Mouse (Mus musculus): ENCODE results near the gene Abi2. TPM values are rescaled to one million over a fixed set of nuclear protein-coding genes. Genes with fewer than 3 reads are reported as not detected.

The Abi2 gene
- polyA plus RNA-seq (2012; fragmentation: generic; extraction: Trizol), result 4.8 TPM
- long read RNA-seq, experiment 1, full-length matches to known transcripts, result 2 of 6 reads
- long read RNA-seq, experiment 1, partial matches to known transcripts, result 0 of 6 reads
- long read RNA-seq, experiment 1, other reads (novel, unspliced or antisense), result 4 of 6 reads
- long read RNA-seq, experiment 2, full-length matches to known transcripts, result 71 of 86 reads
- long read RNA-seq, experiment 2, partial matches to known transcripts, result 7 of 86 reads
- long read RNA-seq, experiment 2, other reads (novel, unspliced or antisense), result 8 of 86 reads

DNA sequence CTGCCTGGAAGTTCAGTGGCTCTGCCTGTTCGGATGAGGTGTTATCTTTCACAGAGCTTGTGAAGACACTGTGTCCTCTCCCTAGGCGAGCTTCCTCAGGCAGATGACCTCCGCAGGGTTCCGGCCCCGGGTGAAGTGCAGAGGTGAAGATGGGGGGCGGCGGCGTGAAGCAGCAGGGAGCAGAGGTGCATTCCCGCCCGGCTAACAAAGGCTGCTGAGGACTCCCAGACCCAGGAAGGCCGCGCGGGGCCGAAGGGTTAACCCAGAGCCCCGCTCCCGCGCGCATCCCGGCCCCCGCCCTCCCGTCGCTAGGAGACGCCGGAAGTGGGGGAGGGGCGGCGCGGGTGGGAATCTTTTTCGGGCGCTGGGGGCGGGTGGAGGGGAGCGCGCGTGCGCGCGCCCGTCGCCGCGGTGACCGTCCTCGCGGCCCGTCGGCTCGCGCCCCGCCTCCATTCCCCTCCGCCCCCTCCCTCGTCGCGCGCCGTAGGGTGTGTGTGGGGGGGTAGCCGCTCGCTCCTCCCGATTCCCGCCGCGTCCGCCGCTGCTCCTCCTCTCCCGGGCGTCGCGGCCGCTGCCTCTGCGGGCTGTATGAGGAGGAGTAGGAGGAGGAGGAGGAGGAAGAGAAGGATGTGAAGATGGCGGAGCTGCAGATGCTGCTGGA lies at the start of gene Abi2:
Abi2 (plus strand) TSS at position 452 of the 661 bp plus-strand sequence.
- H3K4me3 ChIP-seq (ENCODE audit: insufficient read depth, poor library complexity, severe bottlenecking), result peak within 1 kb of the TSS; percentile 75
- no peak for TF ChIP-seq MAX (IDR thresholded peaks at IDR 0.05)
- TF ChIP-seq FOSL1 (IDR thresholded peaks at IDR 0.05; ENCODE audit: insufficient read depth, low read length, poor library complexity, severe bottlenecking), result no peak
- no peak for TF ChIP-seq MYOG (IDR thresholded peaks at IDR 0.05; ENCODE audit: control insufficient read depth, extremely low read depth, insufficient read length)
- TF ChIP-seq CEBPB (IDR thresholded peaks at IDR 0.05; ENCODE audit: low read depth), result no peak
- no peak for TF ChIP-seq USF1 (IDR thresholded peaks at IDR 0.05; ENCODE audit: low read depth)
- TF ChIP-seq MYOD1 (IDR thresholded peaks at IDR 0.05; ENCODE audit: control insufficient read depth, insufficient read length, low read depth), result no peak
- TF ChIP-seq CTCF (IDR thresholded peaks at IDR 0.05; ENCODE audit: control insufficient read depth, insufficient read depth, insufficient read length), result no peak
- peak within 1 kb of the TSS; percentile 72 for H3ac ChIP-seq (ENCODE audit: control insufficient read depth, insufficient read length, low read depth)
- H3K79me2 ChIP-seq (ENCODE audit: control insufficient read depth, insufficient read depth), result peaks cover 41% of the 10 kb centered on the region
- H3K36me3 ChIP-seq (ENCODE audit: control insufficient read depth, insufficient read depth), result no peaks in the 10 kb centered on the region
- H3K79me3 ChIP-seq (ENCODE audit: low read depth), result peaks cover 22% of the 10 kb centered on the region
- H3K27me3 ChIP-seq (ENCODE audit: control insufficient read depth, insufficient read depth, insufficient read length), result no peaks in the 10 kb centered on the region

DNA sequence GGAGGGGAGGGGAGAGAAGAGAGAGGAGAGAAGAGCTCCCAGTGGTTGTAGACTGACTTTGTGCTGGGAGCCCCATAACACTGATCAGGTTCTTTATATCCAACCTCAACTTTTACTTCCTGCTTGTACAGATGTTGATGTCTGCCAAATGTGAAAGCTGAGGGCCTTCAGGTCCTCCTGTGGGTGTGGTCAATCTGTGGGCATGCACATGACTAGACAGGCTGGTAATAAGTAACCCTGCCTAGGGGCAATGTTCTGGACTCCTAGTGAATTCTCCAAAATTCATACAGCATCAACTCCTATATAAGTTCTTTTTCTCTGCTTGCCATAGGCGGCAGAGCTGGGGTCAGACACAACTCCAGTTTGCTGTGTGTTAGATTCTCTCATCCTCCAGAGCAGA lies 47.8 kb upstream of the Abi2 start:
- Histone ChIP-seq H3K79me2 (ENCODE audit: control insufficient read depth, insufficient read depth) (no peaks in the 10 kb centered on the region), H3K79me3 (ENCODE audit: low read depth) (no peaks in the 10 kb centered on the region), H3ac (ENCODE audit: control insufficient read depth, insufficient read length, low read depth) (no peak overlapping the region), H3K27me3 (ENCODE audit: control insufficient read depth, insufficient read depth, insufficient read length) (no peaks in the 10 kb centered on the region), H3K36me3 (ENCODE audit: control insufficient read depth, insufficient read depth) (peaks cover 33% of the 10 kb centered on the region), H3K4me3 (ENCODE audit: insufficient read depth, poor library complexity, severe bottlenecking) (no peak overlapping the region)
- no peak for TF ChIP-seq CTCF (IDR thresholded peaks at IDR 0.05; ENCODE audit: control insufficient read depth, insufficient read depth, insufficient read length)
- no peak for TF ChIP-seq MYOD1 (IDR thresholded peaks at IDR 0.05; ENCODE audit: control insufficient read depth, insufficient read length, low read depth)
- no peak for TF ChIP-seq FOSL1 (IDR thresholded peaks at IDR 0.05; ENCODE audit: insufficient read depth, low read length, poor library complexity, severe bottlenecking)
- no peak for TF ChIP-seq MAX (IDR thresholded peaks at IDR 0.05)
- no peak for TF ChIP-seq USF1 (IDR thresholded peaks at IDR 0.05; ENCODE audit: low read depth)
- no peak for TF ChIP-seq CEBPB (IDR thresholded peaks at IDR 0.05; ENCODE audit: low read depth)
- TF ChIP-seq MYOG (IDR thresholded peaks at IDR 0.05; ENCODE audit: control insufficient read depth, extremely low read depth, insufficient read length), result no peak

DNA sequence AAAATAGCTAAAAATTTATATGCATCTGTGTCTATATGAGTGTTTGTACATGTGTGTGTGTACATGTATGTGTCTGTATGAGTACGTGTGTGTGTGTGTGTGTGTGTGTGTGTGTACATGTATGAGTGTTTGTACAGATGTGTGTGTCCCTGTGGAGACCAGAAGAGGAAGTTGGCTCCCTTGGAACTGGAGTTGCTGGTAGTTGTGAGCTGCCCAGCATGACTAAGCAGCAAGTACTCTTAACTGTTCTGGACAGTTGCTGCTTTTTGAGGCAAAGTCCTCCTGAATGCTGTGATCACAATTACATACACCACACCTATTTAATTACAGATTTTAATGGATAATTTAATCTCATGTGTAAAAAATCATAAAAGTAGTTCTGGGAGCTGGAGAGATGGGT lies 32.9 kb upstream of the Abi2 start:
- H3K4me3 ChIP-seq (ENCODE audit: insufficient read depth, poor library complexity, severe bottlenecking), result no peak overlapping the region
- TF ChIP-seq MYOG (IDR thresholded peaks at IDR 0.05; ENCODE audit: control insufficient read depth, extremely low read depth, insufficient read length) (no peak), FOSL1 (IDR thresholded peaks at IDR 0.05; ENCODE audit: insufficient read depth, low read length, poor library complexity, severe bottlenecking) (no peak), CEBPB (IDR thresholded peaks at IDR 0.05; ENCODE audit: low read depth) (no peak), MAX (IDR thresholded peaks at IDR 0.05) (no peak), MYOD1 (IDR thresholded peaks at IDR 0.05; ENCODE audit: control insufficient read depth, insufficient read length, low read depth) (no peak), USF1 (IDR thresholded peaks at IDR 0.05; ENCODE audit: low read depth) (no peak), CTCF (IDR thresholded peaks at IDR 0.05; ENCODE audit: control insufficient read depth, insufficient read depth, insufficient read length) (no peak)
- no peaks in the 10 kb centered on the region for H3K79me3 ChIP-seq (ENCODE audit: low read depth)
- H3ac ChIP-seq (ENCODE audit: control insufficient read depth, insufficient read length, low read depth), result no peak overlapping the region
- peaks cover 59% of the 10 kb centered on the region for H3K36me3 ChIP-seq (ENCODE audit: control insufficient read depth, insufficient read depth)
- H3K27me3 ChIP-seq (ENCODE audit: control insufficient read depth, insufficient read depth, insufficient read length), result no peaks in the 10 kb centered on the region
- no peaks in the 10 kb centered on the region for H3K79me2 ChIP-seq (ENCODE audit: control insufficient read depth, insufficient read depth)

DNA sequence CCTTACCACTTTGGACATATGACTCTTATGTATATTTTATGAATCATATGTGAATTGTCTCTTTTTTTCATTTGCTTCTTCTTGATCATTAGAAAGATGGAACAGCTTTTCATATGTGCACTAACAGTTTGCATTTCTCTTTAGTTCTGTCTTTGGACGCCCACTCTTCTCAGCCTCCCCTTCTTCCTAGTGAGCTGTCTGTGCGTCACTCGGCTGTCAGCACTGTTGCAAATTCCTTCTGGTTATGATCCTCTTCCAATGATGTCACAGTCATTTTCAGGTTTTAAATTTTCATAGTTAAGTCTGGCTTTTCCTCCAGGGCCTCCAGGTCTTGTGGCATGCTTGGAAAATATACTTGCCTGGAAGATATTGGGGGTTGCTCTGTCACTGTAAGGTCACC lies 27.5 kb upstream of the Abi2 start:
- no peak for TF ChIP-seq FOSL1 (IDR thresholded peaks at IDR 0.05; ENCODE audit: insufficient read depth, low read length, poor library complexity, severe bottlenecking)
- no peak for TF ChIP-seq MYOD1 (IDR thresholded peaks at IDR 0.05; ENCODE audit: control insufficient read depth, insufficient read length, low read depth)
- no peak for TF ChIP-seq CTCF (IDR thresholded peaks at IDR 0.05; ENCODE audit: control insufficient read depth, insufficient read depth, insufficient read length)
- no peak for TF ChIP-seq USF1 (IDR thresholded peaks at IDR 0.05; ENCODE audit: low read depth)
- no peak for TF ChIP-seq MAX (IDR thresholded peaks at IDR 0.05)
- no peak for TF ChIP-seq CEBPB (IDR thresholded peaks at IDR 0.05; ENCODE audit: low read depth)
- TF ChIP-seq MYOG (IDR thresholded peaks at IDR 0.05; ENCODE audit: control insufficient read depth, extremely low read depth, insufficient read length), result no peak
- Histone ChIP-seq H3K36me3 (ENCODE audit: control insufficient read depth, insufficient read depth) (peaks cover 57% of the 10 kb centered on the region), H3K79me3 (ENCODE audit: low read depth) (no peaks in the 10 kb centered on the region), H3K27me3 (ENCODE audit: control insufficient read depth, insufficient read depth, insufficient read length) (no peaks in the 10 kb centered on the region), H3K4me3 (ENCODE audit: insufficient read depth, poor library complexity, severe bottlenecking) (no peak overlapping the region), H3ac (ENCODE audit: control insufficient read depth, insufficient read length, low read depth) (no peak overlapping the region), H3K79me2 (ENCODE audit: control insufficient read depth, insufficient read depth) (no peaks in the 10 kb centered on the region)

DNA sequence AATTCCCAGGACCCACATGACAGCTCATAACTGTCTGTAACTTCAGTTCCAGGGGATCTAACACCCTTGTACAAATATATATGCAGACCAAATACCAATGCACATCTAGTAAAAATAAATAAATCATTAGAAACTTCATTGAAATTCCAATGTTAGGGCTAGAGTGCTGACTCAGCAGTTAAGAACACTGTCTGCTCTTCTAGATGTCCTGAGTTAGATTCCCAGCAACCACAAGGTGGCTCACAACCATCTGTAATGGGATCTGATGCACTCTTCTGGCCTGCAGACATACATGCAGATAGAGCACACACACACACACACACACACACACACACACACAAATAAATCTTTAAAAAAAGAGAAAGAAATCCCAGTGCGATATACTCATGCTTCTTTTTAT lies 4.6 kb upstream of the Abi2 start:
- no peak overlapping the region for H3ac ChIP-seq (ENCODE audit: control insufficient read depth, insufficient read length, low read depth)

More for the DNA sequence above, 4.6 kb upstream of the Abi2 start:
- Histone ChIP-seq H3K79me3 (ENCODE audit: low read depth) (no peaks in the 10 kb centered on the region), H3K79me2 (ENCODE audit: control insufficient read depth, insufficient read depth) (no peaks in the 10 kb centered on the region), H3K4me3 (ENCODE audit: insufficient read depth, poor library complexity, severe bottlenecking) (no peak overlapping the region), H3K27me3 (ENCODE audit: control insufficient read depth, insufficient read depth, insufficient read length) (no peaks in the 10 kb centered on the region), H3K36me3 (ENCODE audit: control insufficient read depth, insufficient read depth) (no peaks in the 10 kb centered on the region)
- TF ChIP-seq MAX (IDR thresholded peaks at IDR 0.05), result no peak
- TF ChIP-seq USF1 (IDR thresholded peaks at IDR 0.05; ENCODE audit: low read depth), result no peak

Measured in C2C12 (cell line).